In genomic region chr3:132893676-132894075, GRCm38 (mm10) we compare ENCODE assay signal across 15 mouse cellular contexts. TPM values are rescaled to one million over a fixed set of nuclear protein-coding genes. Genes with fewer than 3 reads are reported as not detected.
"Had no signal": no experiment of that assay in that cellular context is flagged by ENCODE, and none has a peak within 500 bp of the region (broad histone marks: within the 10 kb centered on the region; RNA-seq: fewer than 3 reads in every experiment).

No protein-coding gene starts in this region.

- H3K27me3 ChIP-seq: limb, embryonic 15.5 days; liver, embryonic 13.5 days; lung, embryonic 15.5 days; midbrain, embryonic 12.5 days had no signal

- DNase-seq: kidney, postnatal 10 days; kidney, postnatal 4 days; liver, embryonic 13.5 days; liver, postnatal 0 days; lung, postnatal 14 days; right cerebral cortex, postnatal 4 days; spleen, adult 18-20 months; thymus, adult 18-20 months; thymus, postnatal 14 days had no signal

- ATAC-seq: liver, postnatal 0 days had no signal

- H3K4me1 ChIP-seq: limb, embryonic 15.5 days; liver, embryonic 13.5 days; lung, embryonic 15.5 days; megakaryocyte, embryonic 14.5 days; midbrain, embryonic 12.5 days had no signal

- H3K27ac ChIP-seq: left cerebral cortex, adult 2 months; limb, embryonic 15.5 days; liver, embryonic 13.5 days; lung, embryonic 15.5 days; macrophage; midbrain, embryonic 12.5 days had no signal

- H3K9me3 ChIP-seq: limb, embryonic 15.5 days; liver, embryonic 13.5 days; lung, embryonic 15.5 days; megakaryocyte, embryonic 14.5 days; midbrain, embryonic 12.5 days had no signal

- H3K9ac ChIP-seq: limb, embryonic 15.5 days; liver, embryonic 13.5 days; liver, postnatal 0 days; lung, embryonic 15.5 days; midbrain, embryonic 12.5 days had no signal

- H3K4me3 ChIP-seq: left cerebral cortex, adult 2 months; limb, embryonic 15.5 days; liver, embryonic 13.5 days; lung, embryonic 15.5 days; megakaryocyte, embryonic 14.5 days; midbrain, embryonic 12.5 days had no signal

- H3K36me3 ChIP-seq: limb, embryonic 15.5 days; liver, embryonic 13.5 days; lung, embryonic 15.5 days; midbrain, embryonic 12.5 days had no signal

- H3K4me2 ChIP-seq: limb, embryonic 15.5 days; liver, embryonic 13.5 days; lung, embryonic 15.5 days; midbrain, embryonic 12.5 days had no signal

RNA-seq across cellular contexts. Expression of gene Npnt, which starts 56.4 kb away (rescaled TPM):
- polyA plus RNA-seq: macrophage had no signal
